Mouse (Mus musculus) layer of hippocampus, postnatal 25 days (tissue): Measurements from ENCODE around the gene Atrip. TPM values are rescaled to one million over a fixed set of nuclear protein-coding genes. Genes with fewer than 3 reads are reported as not detected.

Experiments used
- DNase-seq, 2 experiments: peaks; one replicate each; pipeline ENCODE4 v3.0.0; 2022; ENCODE audit warnings: mixed read lengths in 2 of 2, low spot score in 1 of 2; ENCODE audit errors: extremely low spot score in 1 of 2
- total RNA-seq, 2 experiments: library from RNA; stranded (reverse); gene quantifications; 2 replicates each; pipeline ENCODE4 v1.2.3; 2021

The Atrip gene
- total RNA-seq, 2 experiments from 2014 or later: 21.7 to 25.7 TPM

DNA sequence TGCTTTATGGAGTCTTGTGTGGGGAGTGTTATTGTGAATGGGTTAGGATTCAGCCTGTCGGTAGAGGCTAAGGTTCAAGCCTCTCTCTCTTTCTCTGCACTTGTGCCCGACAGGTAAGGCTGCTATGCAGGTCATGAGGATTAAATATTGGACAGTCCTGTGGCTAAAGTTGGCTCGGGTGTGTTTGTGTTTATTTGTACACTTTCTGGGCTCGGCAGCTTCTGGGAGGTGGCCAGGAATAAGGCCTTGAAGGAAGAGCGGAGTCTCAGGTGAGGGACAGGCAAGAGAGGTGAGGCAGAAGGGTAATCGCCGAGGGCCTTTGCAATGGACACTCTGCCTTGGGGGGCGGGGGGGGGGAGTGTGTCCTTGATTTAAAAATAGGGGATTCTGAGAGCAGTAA, 33.7 kb downstream of the Atrip start:
- no peak for DNase-seq

DNA sequence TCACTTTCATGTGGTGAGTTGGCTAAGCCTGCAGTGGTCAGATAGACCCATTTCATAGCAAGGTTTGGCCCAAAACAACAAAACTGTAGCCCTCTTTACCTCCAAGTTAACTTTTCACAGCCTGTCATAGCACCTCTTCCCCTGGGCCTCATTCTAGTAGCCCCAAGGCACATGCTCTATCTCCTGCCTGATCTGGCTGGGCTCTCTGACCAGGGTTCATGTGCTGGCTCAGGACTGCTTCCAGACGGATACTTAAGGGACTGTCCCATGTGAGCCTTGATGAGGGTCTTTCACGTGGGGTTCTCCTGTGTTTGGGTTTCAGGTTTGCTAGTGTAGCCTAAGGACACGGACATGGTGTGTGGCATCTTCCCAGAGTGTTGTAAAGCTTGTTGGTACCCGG, 34.2 kb downstream of the Atrip start:
- DNase-seq: no peak

DNA sequence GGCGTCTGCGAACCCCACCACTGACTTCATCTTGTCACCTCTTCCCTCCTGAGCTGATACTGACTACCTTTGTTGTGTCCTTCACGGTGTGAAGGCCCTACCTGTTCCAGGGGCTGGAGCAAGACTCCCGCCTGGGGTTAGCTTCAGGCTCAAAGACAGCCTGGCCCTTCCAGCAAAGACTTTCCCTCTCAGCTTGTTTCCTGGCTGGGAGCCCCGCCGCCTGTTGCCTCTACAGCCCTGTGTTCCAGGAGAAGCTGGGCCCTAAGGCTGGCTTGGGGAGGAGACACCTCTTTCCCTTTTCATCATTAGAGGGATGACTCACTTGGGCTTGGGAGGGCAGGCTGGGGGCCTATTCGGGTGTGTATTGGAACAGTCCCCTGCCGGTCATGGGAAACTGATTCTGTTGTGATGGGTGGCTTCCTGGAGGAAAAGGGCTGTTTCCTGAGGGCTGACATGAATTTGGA, 35.0 kb downstream of the Atrip start:
- DNase-seq: no peak

DNA sequence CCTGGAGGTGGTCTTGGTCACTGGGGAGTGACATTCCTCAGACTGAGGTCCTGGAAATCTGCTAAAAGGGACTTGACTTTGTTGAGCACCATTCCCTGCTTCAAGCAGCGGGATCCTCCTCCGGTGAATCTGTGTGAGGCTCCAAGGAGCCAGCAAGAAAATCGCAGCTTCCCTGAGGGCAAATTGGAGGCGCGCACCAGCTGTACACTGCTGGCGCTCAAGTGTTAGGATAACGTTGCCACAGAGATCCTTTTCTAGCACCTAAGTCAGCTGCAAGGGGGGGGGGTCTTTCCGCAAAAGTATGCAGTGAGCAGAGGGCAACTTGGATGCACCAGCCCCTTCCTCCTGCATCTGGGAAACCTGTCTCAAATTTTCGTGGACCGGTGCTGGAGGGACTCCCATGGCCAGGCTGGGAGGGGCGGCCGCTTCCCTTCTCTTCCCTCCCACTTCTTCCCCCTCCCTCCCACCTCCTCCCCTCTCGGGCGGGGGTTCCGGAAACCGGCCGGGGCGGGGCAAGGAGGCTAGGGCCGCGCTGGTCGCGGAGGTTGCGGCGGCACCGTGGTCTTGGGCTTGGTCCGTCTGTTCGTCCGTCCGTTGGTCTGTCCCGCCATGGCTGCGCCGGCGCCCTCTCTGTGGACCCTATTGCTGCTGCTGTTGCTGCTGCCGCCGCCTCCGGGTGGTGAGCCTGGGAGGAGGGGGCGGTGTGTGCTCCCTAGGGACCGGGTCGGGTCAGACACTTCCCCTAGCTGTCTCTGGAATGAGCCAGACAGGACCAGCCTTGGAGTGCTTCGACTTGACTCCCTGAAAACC, 35.6 kb downstream of the Atrip start, which contains the start of gene Shisa5:
Gene Shisa5, plus strand, starts transcription at position 480 of the 810 bp plus-strand sequence.
- DNase-seq: no peak

DNA sequence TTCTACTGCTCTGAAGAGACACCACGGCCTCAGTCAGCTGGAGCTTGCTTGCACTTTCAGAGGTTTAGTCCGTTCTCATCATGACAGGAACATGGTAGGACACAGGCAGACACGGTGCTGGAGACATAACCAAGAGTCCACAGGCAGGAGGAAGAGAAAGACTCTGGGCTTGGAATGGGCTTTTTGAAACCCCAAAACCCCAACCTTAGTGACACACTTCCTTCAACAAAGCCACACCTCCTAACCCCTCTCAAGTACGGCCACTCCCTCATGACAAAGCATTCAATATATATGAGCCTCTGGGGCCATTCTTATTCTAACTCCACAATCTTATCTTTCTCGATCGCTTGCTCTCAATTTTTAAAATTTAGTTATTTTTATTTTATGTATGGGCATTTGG, 41.5 kb downstream of the Atrip start:
- no peak for DNase-seq

DNA sequence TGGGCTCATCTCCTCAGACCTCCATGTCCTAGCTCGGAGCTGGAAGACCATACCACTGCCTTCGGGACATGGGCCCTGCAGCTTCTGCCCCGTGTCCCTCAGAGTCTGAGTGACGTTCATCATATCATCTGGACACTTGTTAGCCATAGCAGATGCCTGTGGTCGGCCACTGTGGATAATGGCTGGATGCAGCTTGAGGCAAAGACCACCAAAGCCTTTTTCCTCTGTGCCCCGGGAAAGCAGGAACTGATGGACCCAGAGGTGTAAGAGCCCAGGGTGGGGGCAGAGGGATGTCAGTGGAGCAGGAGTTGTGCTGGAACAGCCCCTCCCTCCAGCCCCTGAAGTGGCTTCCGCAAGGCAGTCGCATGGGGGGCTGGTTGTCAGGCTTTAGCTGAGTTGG, 42.2 kb downstream of the Atrip start:
- DNase-seq: no peak

DNA sequence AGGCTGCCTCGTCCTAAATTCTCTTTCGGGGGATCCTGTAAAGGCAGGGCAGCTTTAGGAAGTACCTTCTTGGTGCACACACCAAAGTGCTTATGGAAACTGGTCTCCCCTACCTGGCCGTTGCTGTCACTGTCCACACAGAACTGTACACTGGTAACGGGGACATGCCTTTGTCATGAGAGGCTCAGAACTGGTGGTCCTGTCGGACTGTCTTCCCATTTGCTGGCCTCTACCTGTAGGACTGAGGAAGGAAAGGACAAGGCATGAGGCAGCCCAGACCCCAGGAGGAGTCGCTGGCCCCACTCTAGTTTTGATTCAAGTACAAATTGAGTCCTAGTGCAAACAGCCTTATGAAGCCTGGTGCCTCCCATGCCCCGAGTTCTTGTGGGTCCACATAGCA, 42.9 kb downstream of the Atrip start:
- DNase-seq: no peak

DNA sequence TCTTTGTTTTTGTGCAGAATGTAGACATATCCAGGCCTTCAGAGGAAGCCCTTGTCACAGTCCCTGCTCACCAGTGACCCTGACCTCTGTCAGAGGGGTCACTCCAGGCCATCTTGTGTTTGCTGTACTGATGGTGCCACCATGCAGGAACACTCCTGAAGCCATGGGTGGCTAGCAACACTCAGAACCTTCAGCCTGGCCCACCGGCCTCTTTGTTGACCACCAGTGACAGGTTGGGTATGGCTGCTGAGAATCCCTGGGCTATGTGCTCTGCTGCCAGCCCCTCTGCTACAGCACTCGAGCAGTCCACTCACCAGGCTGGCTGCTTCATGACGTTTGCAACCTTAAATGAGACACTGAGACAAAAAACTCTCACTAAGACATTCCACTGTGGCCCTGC, 43.6 kb downstream of the Atrip start:
- DNase-seq: no peak

DNA sequence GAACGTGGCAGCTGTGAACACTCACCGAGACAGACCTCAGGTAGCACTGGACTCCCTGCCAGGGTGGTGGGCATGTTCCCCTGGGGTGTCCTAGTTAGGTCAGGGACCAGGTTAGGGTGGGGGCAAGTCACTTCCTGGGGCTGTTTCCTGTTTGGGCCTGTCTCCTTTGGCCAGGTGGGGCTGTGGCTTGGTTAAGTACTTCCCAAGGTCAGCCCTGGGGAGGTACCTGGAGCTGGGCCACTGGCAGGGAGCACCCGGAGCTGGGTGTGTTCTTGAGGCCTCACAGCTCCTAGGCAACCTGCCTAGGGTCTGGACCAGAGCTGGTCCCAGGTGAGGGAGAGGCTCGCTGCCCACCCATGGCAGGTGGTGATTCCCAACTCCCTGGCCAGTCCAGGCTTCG, 45.0 kb downstream of the Atrip start:
- DNase-seq: no peak

DNA sequence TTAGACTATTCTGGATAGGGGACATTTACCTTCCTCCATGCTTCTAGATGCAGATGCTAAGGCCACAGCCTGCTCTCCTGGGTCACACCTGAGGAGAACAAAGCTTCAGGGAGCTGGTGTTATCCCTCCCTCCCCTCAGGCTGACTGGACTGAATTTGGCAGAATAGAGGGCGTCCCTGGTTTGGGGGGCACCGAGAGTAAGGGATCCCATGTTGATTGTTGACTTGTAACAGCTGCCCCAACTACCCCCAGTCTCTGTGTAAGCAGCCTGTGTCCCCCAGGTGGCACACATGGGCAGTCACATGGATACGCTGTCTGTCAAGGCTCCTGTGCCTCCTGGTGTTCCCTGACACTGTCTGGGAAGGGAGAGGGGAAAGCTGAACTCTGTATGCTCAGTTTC, 45.5 kb downstream of the Atrip start:
- no peak for DNase-seq

DNA sequence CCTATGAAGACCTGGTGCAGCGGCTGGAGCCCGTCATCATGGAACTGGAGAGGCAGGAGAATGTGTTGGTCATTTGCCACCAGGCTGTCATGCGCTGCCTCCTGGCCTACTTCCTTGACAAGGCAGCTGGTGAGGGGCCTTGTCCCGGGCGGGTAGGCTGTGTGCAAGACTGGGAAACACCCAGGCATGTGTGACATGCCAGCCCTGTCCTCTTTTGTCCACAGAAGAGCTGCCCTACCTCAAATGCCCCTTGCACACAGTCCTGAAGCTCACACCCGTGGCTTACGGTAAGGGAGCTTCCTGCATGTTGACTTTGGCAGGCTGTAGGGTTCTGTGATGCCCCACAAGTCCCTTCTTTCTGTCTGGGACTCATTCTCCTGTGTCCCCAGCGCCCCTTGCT, 46.4 kb downstream of the Atrip start:
- no peak for DNase-seq

DNA sequence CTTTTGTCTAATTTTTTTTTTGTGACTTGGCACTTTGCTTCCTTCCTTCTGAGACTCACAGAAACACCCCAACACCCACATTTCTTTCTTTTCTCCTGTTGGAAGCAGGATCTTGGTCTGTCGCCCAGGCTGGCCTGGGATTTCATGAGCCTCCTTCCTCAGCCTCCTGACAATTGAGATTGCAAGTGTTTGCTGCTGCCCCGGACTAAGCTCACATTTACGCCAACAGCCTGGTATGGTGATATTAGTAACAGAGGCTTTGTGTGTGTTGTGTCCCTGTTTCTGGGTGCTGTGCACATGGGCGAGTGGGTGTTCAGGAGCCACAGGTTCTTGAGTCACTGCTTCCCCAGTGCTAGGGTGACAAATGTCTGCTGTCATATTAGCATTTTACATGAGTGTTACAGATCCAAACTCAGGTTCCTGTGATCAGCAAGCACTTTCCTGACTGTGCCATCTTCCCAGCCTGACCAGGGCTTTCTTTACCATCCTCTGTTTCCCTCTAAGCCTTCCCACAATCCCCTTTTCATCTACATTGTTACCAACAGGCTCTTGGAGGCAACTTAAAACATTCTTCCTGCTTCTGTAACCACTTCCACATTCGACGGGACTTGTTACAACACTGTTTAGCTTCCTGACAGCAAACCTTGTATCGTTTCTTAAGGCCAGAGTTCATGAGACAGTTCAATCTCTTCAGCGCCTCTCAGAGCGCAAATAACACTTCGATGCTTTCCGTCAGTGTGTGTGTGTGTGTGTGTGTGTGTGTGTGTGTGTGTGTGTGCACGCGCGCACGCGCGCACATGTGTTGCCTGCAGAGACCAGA, 50.8 kb downstream of the Atrip start:
- DNase-seq: no peak

DNA sequence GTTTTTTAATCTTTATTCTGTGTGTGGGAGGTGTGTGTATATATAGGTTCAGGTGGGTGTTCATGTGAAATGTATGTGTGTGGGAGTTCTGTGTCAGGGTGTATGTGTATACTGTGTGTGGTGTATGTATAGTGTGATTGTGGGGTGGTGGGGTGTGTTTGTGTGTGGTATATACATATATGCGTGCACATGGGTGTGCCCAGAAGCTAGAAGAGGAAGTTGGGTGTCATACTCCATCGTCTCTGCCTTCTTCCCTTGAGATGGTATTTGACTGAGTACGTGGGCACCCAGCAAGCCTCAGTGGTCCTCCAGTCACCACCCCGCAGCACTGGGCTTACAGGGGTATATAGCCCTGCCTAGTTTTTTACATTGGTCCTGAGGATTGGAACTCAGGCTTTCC, 52.5 kb downstream of the Atrip start:
- DNase-seq: no peak

DNA sequence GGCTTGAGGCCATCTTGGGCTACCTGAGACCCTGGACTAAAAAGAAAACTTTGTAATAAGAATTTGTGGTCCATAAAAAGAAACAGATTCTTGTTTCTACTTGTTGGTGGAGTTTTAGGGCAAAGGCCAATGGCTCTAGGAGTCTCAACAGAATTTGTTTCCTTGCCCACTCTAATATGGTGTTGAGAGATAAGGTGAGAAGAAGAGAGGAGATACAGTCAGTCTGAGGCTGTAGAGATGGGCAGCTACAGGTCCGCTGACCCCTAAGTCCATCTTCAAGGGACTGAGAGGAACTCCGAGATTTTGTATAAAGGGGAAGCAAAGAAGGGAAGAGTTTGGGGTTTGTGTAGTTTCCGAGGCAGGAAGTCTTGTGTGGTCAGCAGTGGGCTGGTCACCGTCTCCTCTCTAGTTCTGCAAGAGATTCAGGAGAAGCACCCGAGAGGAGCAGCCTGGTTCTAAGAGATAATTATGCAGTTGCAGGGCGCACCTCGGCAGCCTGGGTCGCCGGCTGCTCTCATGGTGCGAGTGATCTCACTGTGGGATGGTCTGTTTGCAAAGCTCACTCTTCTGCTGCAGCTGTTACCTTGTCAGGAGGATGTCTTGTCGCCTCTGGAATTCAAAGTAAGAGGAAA, 56.8 kb downstream of the Atrip start:
- DNase-seq: no peak

DNA sequence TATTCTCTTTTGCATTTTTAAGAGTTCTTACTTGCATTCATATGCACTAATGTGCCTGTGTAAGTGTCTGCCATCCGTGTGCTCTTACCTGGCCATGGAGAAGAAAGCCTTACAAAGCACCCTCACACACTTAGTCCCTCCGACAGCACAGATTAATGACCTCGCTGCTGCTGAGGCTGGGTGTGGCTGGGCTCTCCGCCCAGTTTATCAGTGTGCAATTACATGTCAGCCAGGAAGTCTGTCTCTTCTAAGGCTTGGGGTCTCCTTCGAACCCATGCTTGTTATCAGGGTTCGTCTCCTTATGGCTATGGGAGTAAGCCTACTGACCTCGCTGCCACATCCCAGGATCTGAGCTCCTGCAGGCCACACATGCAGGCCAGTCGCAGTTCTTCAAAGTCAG, 58.5 kb downstream of the Atrip start:
- no peak for DNase-seq

DNA sequence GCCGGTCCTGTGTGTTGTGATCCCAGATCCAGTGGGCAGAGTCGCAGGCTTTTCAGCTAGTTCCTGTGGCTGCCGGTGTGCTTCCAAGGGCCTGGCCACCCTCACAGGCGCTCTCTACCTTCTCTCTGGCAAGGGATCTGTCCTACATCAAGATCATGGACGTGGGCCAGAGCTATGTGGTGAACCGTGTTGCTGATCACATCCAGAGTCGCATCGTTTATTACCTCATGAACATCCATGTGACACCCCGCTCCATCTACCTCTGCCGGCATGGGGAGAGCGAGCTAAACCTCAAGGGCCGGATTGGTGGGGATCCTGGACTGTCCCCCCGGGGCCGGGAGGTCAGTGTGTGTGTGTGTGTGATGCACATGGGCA, 63.6 kb downstream of the Atrip start:
- DNase-seq: no peak

DNA sequence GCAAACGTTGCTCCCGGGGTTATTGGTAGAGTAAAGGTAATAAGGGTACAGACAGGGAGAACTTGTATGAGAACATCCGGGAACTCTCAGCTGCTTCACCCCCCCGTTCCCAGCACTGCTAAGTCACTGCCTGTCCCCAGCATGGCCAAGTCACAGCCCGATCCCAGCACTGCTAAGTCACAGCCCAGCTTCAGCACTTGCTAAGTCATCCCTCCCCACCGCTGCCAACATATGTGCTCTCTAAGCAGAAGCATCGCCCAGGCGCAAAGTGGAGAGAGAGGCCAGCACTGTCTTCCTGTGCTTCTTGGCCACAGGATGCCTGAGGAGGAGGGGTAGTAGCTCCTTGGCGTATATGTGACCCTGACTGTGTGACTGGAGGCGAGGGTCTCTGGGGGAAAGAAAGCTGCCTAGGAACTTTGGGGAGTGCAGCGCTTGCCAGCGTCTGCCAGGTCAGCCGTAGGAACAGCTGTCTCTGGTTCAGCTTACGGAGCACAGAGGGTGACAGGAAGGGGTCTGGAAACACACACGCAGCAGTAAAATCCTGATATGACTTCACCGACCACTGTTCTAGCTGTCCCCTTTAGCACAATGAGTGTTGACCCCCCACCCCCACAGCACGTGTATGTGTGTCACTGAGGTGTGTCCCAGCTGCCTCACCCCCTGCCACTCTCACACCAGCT, 64.1 kb downstream of the Atrip start:
- DNase-seq: no peak

DNA sequence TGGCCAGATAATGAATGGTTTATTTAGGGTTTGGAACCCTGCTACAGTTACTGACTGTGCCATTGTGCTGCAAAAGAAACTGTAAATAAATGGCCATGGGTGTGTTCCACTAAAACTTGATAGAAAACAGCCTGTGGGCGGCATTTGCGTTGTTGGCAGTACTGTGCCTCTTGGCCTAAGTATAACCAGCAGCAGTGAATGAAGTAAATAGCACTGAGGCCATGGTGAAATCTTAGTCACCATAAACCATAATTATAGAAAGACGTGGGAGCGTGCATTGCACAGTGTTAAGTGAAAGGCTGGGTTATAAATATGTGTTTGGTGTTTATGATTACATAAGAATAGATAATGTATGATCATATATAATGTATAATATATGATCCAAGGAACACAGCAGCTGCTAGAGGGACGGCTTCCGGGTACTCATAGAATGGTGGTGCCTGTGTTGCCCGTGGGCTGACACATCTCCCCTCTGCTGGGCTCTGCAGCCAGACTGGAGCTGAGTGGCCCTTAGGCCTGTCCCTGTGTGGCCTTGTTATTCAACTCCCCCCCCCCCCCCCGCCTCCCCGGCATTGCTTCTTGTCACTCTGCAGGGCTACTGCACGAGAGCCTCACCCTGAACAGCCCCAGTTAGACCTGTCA, 64.8 kb downstream of the Atrip start:
- no peak for DNase-seq

DNA sequence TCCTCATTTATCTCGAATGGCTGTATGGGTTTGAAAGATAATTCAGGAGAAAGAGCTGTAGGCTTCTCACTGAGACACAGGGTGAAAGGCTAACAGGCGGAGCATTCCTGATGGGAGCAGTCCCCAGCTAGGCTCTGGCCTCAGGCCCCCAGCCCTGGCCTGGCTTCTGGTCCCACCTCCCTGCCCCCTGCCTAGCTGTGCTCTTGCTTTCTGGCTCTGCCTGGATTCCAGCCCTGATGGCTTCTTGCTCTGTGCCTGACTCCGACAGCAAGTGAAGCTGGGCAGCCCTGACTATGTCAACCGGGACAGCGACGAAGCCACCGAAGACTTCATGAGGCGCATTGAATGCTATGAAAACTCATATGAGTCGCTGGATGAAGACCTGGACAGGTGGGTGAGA, 65.8 kb downstream of the Atrip start:
- no peak for DNase-seq
